Mouse (Mus musculus): Measurements from ENCODE around the gene Apoa1. TPM values are rescaled to one million over a fixed set of nuclear protein-coding genes. Genes with fewer than 3 reads are reported as not detected.

The Apoa1 gene
- 2.7 and 3.0 TPM in 2 replicates for polyA plus RNA-seq (2012; rRNA removed)

GRCm38 (mm10) chr9:46228491-46228890 lies at the start of gene Apoa1:
Gene Apoa1, plus strand, starts transcription at chr9:46228580.
- no peak for DNase-seq
- Histone ChIP-seq H3K27me3 (ENCODE audit: control insufficient read depth, insufficient read depth, low read length) (no peaks in the 10 kb centered on the region), H3K4me3 (replicated peaks; ENCODE audit: insufficient read depth, low read depth, low read length) (peak within 1 kb of the TSS; percentile 68), H3K27ac (ENCODE audit: insufficient read depth, low read length) (no peak within 1 kb of the TSS), H3K4me1 (ENCODE audit: control insufficient read depth, insufficient read depth, low read length) (peaks cover 7% of the 10 kb centered on the region; the same call in 1 of the 2 replicates)
- TF ChIP-seq POLR2A (IDR thresholded peaks at IDR 0.05; ENCODE audit: borderline replicate concordance, insufficient read depth, low read length): no peak
- 74% methylated on average over 9 of the region's 9 CpGs for WGBS

DNA sequence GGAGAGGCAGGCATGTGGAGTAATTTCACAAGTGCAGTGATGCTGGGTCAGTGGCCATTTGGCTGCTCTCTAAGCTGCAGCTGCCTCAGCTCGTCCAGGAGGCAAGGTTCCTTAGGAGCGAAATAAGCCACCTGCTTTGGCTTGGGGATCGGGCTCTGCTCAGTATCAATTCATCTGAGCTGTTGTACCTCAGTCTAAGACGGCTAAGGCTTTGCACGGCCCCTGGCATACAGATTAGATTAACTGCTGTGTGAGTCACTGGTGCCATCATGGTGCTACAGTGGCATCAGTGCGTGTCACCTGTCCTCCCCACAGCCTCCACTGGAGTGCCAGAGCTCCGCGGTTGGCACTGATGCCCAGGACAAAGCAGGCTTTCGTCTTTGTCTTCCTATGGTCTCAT lies 49.8 kb upstream of the Apoa1 start:
- no peaks in the 10 kb centered on the region for H3K27me3 ChIP-seq (ENCODE audit: control insufficient read depth, insufficient read depth, low read length)
- peak; percentile 54 to 67 for DNase-seq
- 15% methylated on average over 9 of the region's 9 CpGs for WGBS
- no peak for TF ChIP-seq CTCF (IDR thresholded peaks at IDR 0.05; ENCODE audit: borderline replicate concordance, insufficient read depth, low read depth, low read length)
- no peak for TF ChIP-seq POLR2A (IDR thresholded peaks at IDR 0.05; ENCODE audit: borderline replicate concordance, insufficient read depth, low read length)
- H3K27ac ChIP-seq (ENCODE audit: insufficient read depth, low read length): peak overlapping the region; percentile 68; the same call in 1 of the 2 replicates
- H3K4me3 ChIP-seq (replicated peaks; ENCODE audit: insufficient read depth, low read depth, low read length): no peak overlapping the region
- peaks cover 28% of the 10 kb centered on the region for H3K4me1 ChIP-seq (ENCODE audit: control insufficient read depth, insufficient read depth, low read length)

DNA sequence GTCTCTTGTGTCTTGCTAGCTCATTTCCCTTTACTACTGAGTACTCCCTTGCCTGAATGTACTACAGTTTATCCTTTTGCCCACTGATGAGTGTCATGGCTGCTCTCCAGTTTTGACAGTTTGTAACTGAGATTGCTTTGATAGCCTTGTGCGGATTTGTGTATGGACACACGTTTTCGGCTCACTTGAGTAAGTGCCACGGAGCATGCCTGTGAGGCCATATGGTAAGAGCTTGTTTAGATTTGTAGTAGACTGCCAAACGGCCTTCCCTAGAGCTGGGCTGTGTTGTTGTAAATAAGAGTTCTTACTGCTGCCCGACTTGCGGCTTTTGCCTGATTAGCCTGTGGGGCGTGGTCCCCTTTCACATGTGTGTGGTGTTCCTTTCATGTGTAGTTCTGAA lies 47.1 kb upstream of the Apoa1 start:
- Histone ChIP-seq H3K4me3 (replicated peaks; ENCODE audit: insufficient read depth, low read depth, low read length) (no peak overlapping the region), H3K27me3 (ENCODE audit: control insufficient read depth, insufficient read depth, low read length) (no peaks in the 10 kb centered on the region), H3K27ac (ENCODE audit: insufficient read depth, low read length) (peak overlapping the region; percentile 0), H3K4me1 (ENCODE audit: control insufficient read depth, insufficient read depth, low read length) (peaks cover 31% of the 10 kb centered on the region)
- WGBS: 15% methylated on average over 8 of the region's 8 CpGs
- TF ChIP-seq CTCF (IDR thresholded peaks at IDR 0.05; ENCODE audit: borderline replicate concordance, insufficient read depth, low read depth, low read length) (no peak), POLR2A (IDR thresholded peaks at IDR 0.05; ENCODE audit: borderline replicate concordance, insufficient read depth, low read length) (no peak)
- DNase-seq: peak; percentile 68 to 84

DNA sequence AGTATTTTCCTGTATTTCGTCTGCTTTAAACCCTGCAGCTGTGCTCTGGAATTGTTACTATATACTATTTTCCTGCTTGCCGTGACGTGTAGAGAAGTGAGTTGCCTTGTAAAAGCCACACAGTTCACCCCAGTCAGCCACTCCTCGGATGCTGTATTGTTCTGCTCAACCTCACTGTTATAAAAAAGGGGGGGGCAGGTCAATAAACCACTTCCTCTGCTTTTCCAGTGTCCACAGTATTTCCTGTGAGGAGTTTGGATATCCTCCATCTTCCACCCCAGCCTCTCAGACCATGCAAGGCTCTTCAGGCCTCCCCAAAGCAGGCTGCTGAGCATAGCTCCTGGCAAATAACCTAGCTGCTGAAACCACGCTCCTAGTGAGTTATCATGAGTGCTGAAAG lies 43.8 kb upstream of the Apoa1 start:
- no peak for TF ChIP-seq POLR2A (IDR thresholded peaks at IDR 0.05; ENCODE audit: borderline replicate concordance, insufficient read depth, low read length)
- TF ChIP-seq CTCF (IDR thresholded peaks at IDR 0.05; ENCODE audit: borderline replicate concordance, insufficient read depth, low read depth, low read length): no peak
- H3K27me3 ChIP-seq (ENCODE audit: control insufficient read depth, insufficient read depth, low read length): no peaks in the 10 kb centered on the region
- no peak overlapping the region for H3K27ac ChIP-seq (ENCODE audit: insufficient read depth, low read length)
- H3K4me1 ChIP-seq (ENCODE audit: control insufficient read depth, insufficient read depth, low read length): peaks cover 23% of the 10 kb centered on the region
- no peak overlapping the region for H3K4me3 ChIP-seq (replicated peaks; ENCODE audit: insufficient read depth, low read depth, low read length)
- 86% methylated on average over 5 of the region's 5 CpGs for WGBS
- no peak for DNase-seq

DNA sequence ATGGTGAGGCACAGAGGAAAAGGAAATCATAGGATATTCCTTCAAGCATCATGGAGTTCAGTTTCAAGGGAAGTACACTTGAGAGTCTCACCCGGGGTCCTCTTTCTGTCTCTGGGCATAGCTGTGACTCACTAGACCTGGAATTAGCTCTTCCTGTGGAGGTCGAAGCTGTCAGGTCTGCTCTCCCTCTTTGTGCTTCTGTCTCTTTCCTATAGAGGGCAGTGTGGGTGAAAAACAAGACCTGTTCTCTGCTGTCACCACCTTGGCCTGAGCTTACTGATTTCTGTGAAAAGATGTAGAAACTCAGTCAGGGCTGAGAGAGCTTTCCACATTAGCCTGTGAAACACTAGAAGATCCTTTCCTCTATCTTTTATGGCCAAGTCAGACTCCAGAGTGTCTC lies 43.2 kb upstream of the Apoa1 start:
- H3K27ac ChIP-seq (ENCODE audit: insufficient read depth, low read length): no peak overlapping the region
- H3K4me1 ChIP-seq (ENCODE audit: control insufficient read depth, insufficient read depth, low read length): peaks cover 20% of the 10 kb centered on the region
- TF ChIP-seq CTCF (IDR thresholded peaks at IDR 0.05; ENCODE audit: borderline replicate concordance, insufficient read depth, low read depth, low read length) (peak; percentile 59; the same call in 1 of the 2 replicates), POLR2A (IDR thresholded peaks at IDR 0.05; ENCODE audit: borderline replicate concordance, insufficient read depth, low read length) (no peak)
- H3K27me3 ChIP-seq (ENCODE audit: control insufficient read depth, insufficient read depth, low read length): no peaks in the 10 kb centered on the region
- H3K4me3 ChIP-seq (replicated peaks; ENCODE audit: insufficient read depth, low read depth, low read length): no peak overlapping the region
- WGBS: 10% methylated on average over 2 of the region's 2 CpGs
- peak; percentile 50 to 79 for DNase-seq

- TF ChIP-seq CTCF (IDR thresholded peaks at IDR 0.05; ENCODE audit: borderline replicate concordance, insufficient read depth, low read depth, low read length) (no peak), POLR2A (IDR thresholded peaks at IDR 0.05; ENCODE audit: borderline replicate concordance, insufficient read depth, low read length) (no peak)
- WGBS: 88% methylated on average over 1 of the region's 1 CpGs
- H3K27ac ChIP-seq (ENCODE audit: insufficient read depth, low read length): no peak overlapping the region
- H3K27me3 ChIP-seq (ENCODE audit: control insufficient read depth, insufficient read depth, low read length): no peaks in the 10 kb centered on the region
- no peak for DNase-seq
- H3K4me3 ChIP-seq (replicated peaks; ENCODE audit: insufficient read depth, low read depth, low read length): no peak overlapping the region
- H3K4me1 ChIP-seq (ENCODE audit: control insufficient read depth, insufficient read depth, low read length): peaks cover 17% of the 10 kb centered on the region
Observed at GRCm38 (mm10) chr9:46186387-46186786, 42.0 kb upstream of the Apoa1 start.

DNA sequence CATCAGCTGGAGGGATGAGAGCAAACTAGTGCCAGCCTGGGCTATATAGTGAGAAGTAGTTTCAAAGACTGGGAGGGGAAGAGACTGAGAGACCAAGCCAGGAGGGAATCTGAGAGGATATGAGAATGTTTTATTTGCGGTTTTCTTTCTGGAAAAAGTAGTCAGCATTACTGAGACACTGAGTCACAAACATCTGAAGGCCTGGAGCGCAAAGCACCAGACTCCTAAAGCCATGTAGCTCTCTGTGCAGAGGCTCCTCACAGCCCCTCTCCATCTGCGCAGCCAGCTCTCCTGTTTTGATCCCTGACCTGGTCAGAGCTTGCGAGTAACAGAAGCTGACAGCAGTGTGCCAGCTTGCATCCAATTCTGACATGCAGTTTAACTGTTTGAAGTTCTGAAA lies 40.0 kb upstream of the Apoa1 start:
- 61% methylated on average over 4 of the region's 4 CpGs for WGBS
- H3K27me3 ChIP-seq (ENCODE audit: control insufficient read depth, insufficient read depth, low read length): no peaks in the 10 kb centered on the region
- TF ChIP-seq POLR2A (IDR thresholded peaks at IDR 0.05; ENCODE audit: borderline replicate concordance, insufficient read depth, low read length) (no peak), CTCF (IDR thresholded peaks at IDR 0.05; ENCODE audit: borderline replicate concordance, insufficient read depth, low read depth, low read length) (no peak)
- DNase-seq: no peak
- H3K4me1 ChIP-seq (ENCODE audit: control insufficient read depth, insufficient read depth, low read length): peaks cover 17% of the 10 kb centered on the region
- no peak overlapping the region for H3K27ac ChIP-seq (ENCODE audit: insufficient read depth, low read length)
- H3K4me3 ChIP-seq (replicated peaks; ENCODE audit: insufficient read depth, low read depth, low read length): no peak overlapping the region

DNA sequence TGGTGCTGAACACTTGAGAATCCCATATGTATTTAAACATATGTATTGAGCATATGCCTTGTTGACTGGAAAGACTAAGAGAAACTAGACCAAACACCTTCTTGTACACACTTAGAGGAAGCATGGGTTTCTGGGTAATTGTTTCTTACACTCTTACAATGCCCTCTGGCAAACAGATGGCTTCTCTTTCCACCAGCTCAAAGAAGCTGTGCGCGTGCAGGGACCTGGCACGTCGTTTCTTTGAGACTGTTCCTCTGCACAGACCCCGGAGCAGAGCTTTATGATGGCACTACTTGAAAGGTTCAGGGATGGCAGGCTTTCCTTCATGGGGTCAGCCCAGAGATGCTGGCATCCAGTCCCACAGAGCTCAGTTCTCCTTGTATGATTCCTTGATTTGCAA lies 39.4 kb upstream of the Apoa1 start:
- no peak overlapping the region for H3K4me3 ChIP-seq (replicated peaks; ENCODE audit: insufficient read depth, low read depth, low read length)
- DNase-seq: peak in 1 of 2 experiments; percentile 26
- TF ChIP-seq CTCF (IDR thresholded peaks at IDR 0.05; ENCODE audit: borderline replicate concordance, insufficient read depth, low read depth, low read length) (no peak), POLR2A (IDR thresholded peaks at IDR 0.05; ENCODE audit: borderline replicate concordance, insufficient read depth, low read length) (no peak)
- H3K4me1 ChIP-seq (ENCODE audit: control insufficient read depth, insufficient read depth, low read length): peaks cover 17% of the 10 kb centered on the region
- H3K27ac ChIP-seq (ENCODE audit: insufficient read depth, low read length): peak overlapping the region; percentile 40
- no peaks in the 10 kb centered on the region for H3K27me3 ChIP-seq (ENCODE audit: control insufficient read depth, insufficient read depth, low read length)
- 11% methylated on average over 5 of the region's 5 CpGs for WGBS

All from cerebellum, adult 2 months (tissue).